Mouse (Mus musculus): ENCODE results near the gene Lpp. TPM values are rescaled to one million over a fixed set of nuclear protein-coding genes. Genes with fewer than 3 reads are reported as not detected.

Lpp gene
- total and polyA plus RNA-seq, 2 experiments from 2014 or later = 7.9 to 15.9 TPM

DNA sequence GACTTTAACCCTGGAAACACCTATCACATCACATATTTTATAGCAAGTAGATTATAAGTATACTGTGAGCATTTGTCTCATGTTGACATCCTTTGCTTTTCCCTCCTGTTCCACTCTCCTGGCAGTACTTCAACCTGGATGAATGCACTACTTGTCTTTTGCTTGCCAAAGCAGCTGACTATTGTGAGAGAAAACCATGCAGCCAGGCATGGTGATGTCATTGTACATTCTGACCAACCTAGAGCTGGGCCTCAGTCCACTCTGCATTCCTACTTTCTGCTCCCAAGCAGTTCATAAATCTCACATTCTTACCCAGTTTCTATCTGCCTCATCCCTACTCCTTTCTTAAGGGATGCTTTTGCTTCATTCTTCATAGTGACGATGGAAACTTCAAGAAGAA is 515.6 kb downstream of the Lpp start:
- H3K4me2 ChIP-seq (ENCODE audit: low read depth, low read length, poor library complexity, severe bottlenecking) = no peak overlapping the region
- no peak overlapping the region for H3K27ac ChIP-seq (ENCODE audit: low read depth, low read length)
- H3K4me3 ChIP-seq (ENCODE audit: low read depth, low read length) = no peak overlapping the region
- H3K9me3 ChIP-seq (ENCODE audit: low read length) = no peaks in the 10 kb centered on the region
- H3K27me3 ChIP-seq (ENCODE audit: insufficient read depth, low read length) = no peaks in the 10 kb centered on the region
- WGBS = 85% methylated on average over 1 of the region's 1 CpGs
- H3K4me1 ChIP-seq (ENCODE audit: insufficient read depth, low read length) = 0 out of 2 replicates have a peak, but pooled peaks cover 3% of the 10 kb centered on the region
- TF ChIP-seq CTCF (IDR thresholded peaks at IDR 0.05) = no peak
- no peaks in the 10 kb centered on the region for H3K36me3 ChIP-seq (ENCODE audit: insufficient read depth, low read length)
- ATAC-seq (ENCODE audit: low FRiP score) (peak; percentile 23; the same call in 1 of the 2 replicates), DNase-seq (ENCODE audit: low spot score) (peak; percentile 52)
- H3K9ac ChIP-seq (replicated peaks; ENCODE audit: low read length, poor library complexity, severe bottlenecking) = no peak overlapping the region

- H3K36me3 ChIP-seq (ENCODE audit: insufficient read depth, low read length) = no peaks in the 10 kb centered on the region
- no peak overlapping the region for H3K9ac ChIP-seq (replicated peaks; ENCODE audit: low read length, poor library complexity, severe bottlenecking)
- H3K27me3 ChIP-seq (ENCODE audit: insufficient read depth, low read length) = no peaks in the 10 kb centered on the region
- WGBS = 91% methylated on average over 6 of the region's 6 CpGs
- 0 out of 2 replicates have a peak, but pooled peaks cover 3% of the 10 kb centered on the region for H3K4me1 ChIP-seq (ENCODE audit: insufficient read depth, low read length)
- no peaks in the 10 kb centered on the region for H3K9me3 ChIP-seq (ENCODE audit: low read length)
- H3K27ac ChIP-seq (ENCODE audit: low read depth, low read length) = no peak overlapping the region
- TF ChIP-seq CTCF (IDR thresholded peaks at IDR 0.05) = no peak
- no peak for DNase-seq (ENCODE audit: low spot score)
- H3K4me2 ChIP-seq (ENCODE audit: low read depth, low read length, poor library complexity, severe bottlenecking) = no peak overlapping the region
- no peak overlapping the region for H3K4me3 ChIP-seq (ENCODE audit: low read depth, low read length)
- ATAC-seq (ENCODE audit: low FRiP score) = no peak
Observed at GRCm38 (mm10) chr16:24910321-24910720, 517.0 kb downstream of the Lpp start.

DNA sequence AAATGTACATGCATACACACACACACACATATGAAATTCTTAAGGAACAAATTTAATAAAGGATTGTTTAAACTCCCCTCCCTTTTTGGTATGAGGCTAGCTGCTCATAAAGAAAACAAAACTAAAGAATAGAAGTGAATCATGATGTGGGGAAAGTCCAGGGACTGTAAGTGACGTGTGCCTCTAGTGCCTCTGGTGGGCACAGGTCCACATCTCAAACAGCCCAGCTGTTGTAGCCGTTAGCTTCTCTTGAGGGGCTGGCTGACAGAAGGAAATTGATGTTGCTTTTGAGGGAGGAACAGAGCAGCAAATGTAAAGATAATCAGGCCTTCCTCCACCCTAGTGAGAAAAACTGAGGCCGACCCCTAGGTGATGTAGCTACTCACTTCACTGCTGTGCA is 517.5 kb downstream of the Lpp start:
- no peaks in the 10 kb centered on the region for H3K36me3 ChIP-seq (ENCODE audit: insufficient read depth, low read length)
- WGBS = 53% methylated on average over 3 of the region's 3 CpGs
- no peaks in the 10 kb centered on the region for H3K27me3 ChIP-seq (ENCODE audit: insufficient read depth, low read length)
- H3K9me3 ChIP-seq (ENCODE audit: low read length) = no peaks in the 10 kb centered on the region
- peak; percentile 55 for DNase-seq (ENCODE audit: low spot score)
- H3K27ac ChIP-seq (ENCODE audit: low read depth, low read length) = no peak overlapping the region
- H3K9ac ChIP-seq (replicated peaks; ENCODE audit: low read length, poor library complexity, severe bottlenecking) = no peak overlapping the region
- H3K4me2 ChIP-seq (ENCODE audit: low read depth, low read length, poor library complexity, severe bottlenecking) = no peak overlapping the region
- H3K4me3 ChIP-seq (ENCODE audit: low read depth, low read length) = no peak overlapping the region
- 0 out of 2 replicates have a peak, but pooled peaks cover 3% of the 10 kb centered on the region for H3K4me1 ChIP-seq (ENCODE audit: insufficient read depth, low read length)
- TF ChIP-seq CTCF (IDR thresholded peaks at IDR 0.05) = peak; percentile 66
- ATAC-seq (ENCODE audit: low FRiP score) = no peak

DNA sequence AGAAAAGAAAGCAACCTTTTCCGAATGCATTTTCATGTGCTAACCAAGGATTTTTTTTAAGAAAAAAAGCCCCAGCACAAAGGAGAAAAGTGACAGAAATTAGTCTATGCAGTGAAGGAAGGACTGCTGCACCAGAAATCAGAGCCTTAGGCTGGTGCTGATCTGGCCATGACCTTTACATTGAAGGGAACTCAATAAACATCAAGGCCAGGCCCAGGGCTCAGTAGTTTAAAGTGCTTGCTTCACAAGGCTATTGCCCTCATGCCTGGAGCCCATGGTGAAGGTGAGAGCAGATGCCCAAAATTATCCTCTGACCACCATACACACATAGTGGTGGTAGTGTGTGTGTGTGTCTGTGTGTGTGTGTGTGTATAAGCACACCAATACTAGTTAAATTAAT is 519.1 kb downstream of the Lpp start:
- no peak overlapping the region for H3K27ac ChIP-seq (ENCODE audit: low read depth, low read length)
- 0 out of 2 replicates have a peak, but pooled peaks cover 3% of the 10 kb centered on the region for H3K4me1 ChIP-seq (ENCODE audit: insufficient read depth, low read length)
- no peak for ATAC-seq (ENCODE audit: low FRiP score)
- no peaks in the 10 kb centered on the region for H3K9me3 ChIP-seq (ENCODE audit: low read length)
- no peak overlapping the region for H3K4me2 ChIP-seq (ENCODE audit: low read depth, low read length, poor library complexity, severe bottlenecking)
- 89% methylated on average over 1 of the region's 1 CpGs for WGBS
- no peak for DNase-seq (ENCODE audit: low spot score)
- TF ChIP-seq CTCF (IDR thresholded peaks at IDR 0.05) = no peak
- H3K36me3 ChIP-seq (ENCODE audit: insufficient read depth, low read length) = no peaks in the 10 kb centered on the region
- H3K9ac ChIP-seq (replicated peaks; ENCODE audit: low read length, poor library complexity, severe bottlenecking) = no peak overlapping the region
- H3K27me3 ChIP-seq (ENCODE audit: insufficient read depth, low read length) = no peaks in the 10 kb centered on the region
- H3K4me3 ChIP-seq (ENCODE audit: low read depth, low read length) = no peak overlapping the region

DNA sequence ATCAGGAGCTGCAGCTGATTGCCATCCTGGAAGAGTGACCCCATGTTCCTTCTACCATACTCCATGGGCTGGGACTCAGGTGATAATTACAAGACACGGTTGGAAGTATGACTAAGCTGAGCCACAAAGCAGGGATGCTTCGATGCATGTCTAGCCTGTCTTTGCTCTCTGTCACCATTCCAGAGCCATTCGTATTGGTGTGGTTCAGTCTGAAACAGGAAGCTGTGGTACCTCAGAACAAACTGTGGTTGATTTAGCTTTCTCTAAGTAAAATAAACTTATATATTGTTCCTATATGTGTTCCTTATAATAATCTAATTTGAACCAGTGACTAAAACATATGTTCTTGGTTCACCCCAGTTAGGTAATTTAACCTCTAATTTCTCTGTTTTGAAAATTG is 519.7 kb downstream of the Lpp start:
- 91% methylated on average over 3 of the region's 3 CpGs for WGBS
- no peaks in the 10 kb centered on the region for H3K9me3 ChIP-seq (ENCODE audit: low read length)
- no peak overlapping the region for H3K27ac ChIP-seq (ENCODE audit: low read depth, low read length)
- no peak overlapping the region for H3K4me3 ChIP-seq (ENCODE audit: low read depth, low read length)
- no peaks in the 10 kb centered on the region for H3K36me3 ChIP-seq (ENCODE audit: insufficient read depth, low read length)
- H3K4me1 ChIP-seq (ENCODE audit: insufficient read depth, low read length) = 0 out of 2 replicates have a peak, but pooled peaks cover 3% of the 10 kb centered on the region
- no peak overlapping the region for H3K9ac ChIP-seq (replicated peaks; ENCODE audit: low read length, poor library complexity, severe bottlenecking)
- H3K4me2 ChIP-seq (ENCODE audit: low read depth, low read length, poor library complexity, severe bottlenecking) = no peak overlapping the region
- no peaks in the 10 kb centered on the region for H3K27me3 ChIP-seq (ENCODE audit: insufficient read depth, low read length)
- no peak for TF ChIP-seq CTCF (IDR thresholded peaks at IDR 0.05)
- DNase-seq (ENCODE audit: low spot score) (no peak), ATAC-seq (ENCODE audit: low FRiP score) (no peak)

- Histone ChIP-seq H3K27me3 (ENCODE audit: insufficient read depth, low read length) (no peaks in the 10 kb centered on the region), H3K4me3 (ENCODE audit: low read depth, low read length) (no peak overlapping the region), H3K4me1 (ENCODE audit: insufficient read depth, low read length) (0 out of 2 replicates have a peak, but pooled peaks cover 3% of the 10 kb centered on the region), H3K4me2 (ENCODE audit: low read depth, low read length, poor library complexity, severe bottlenecking) (no peak overlapping the region), H3K36me3 (ENCODE audit: insufficient read depth, low read length) (no peaks in the 10 kb centered on the region), H3K27ac (ENCODE audit: low read depth, low read length) (no peak overlapping the region), H3K9ac (replicated peaks; ENCODE audit: low read length, poor library complexity, severe bottlenecking) (no peak overlapping the region), H3K9me3 (ENCODE audit: low read length) (no peaks in the 10 kb centered on the region)
- DNase-seq (ENCODE audit: low spot score) (no peak), ATAC-seq (ENCODE audit: low FRiP score) (no peak)
- 82% methylated on average over 7 of the region's 7 CpGs for WGBS
- TF ChIP-seq CTCF (IDR thresholded peaks at IDR 0.05) = no peak
Observed at GRCm38 (mm10) chr16:24913641-24914392, 520.5 kb downstream of the Lpp start.
